Mouse (Mus musculus) hindbrain, embryonic 15.5 days (tissue): Measurements from ENCODE around the gene St8sia4. TPM values are rescaled to one million over a fixed set of nuclear protein-coding genes. Genes with fewer than 3 reads are reported as not detected.
A peak's percentile ranks its signal among the peaks of the same experiment; 100 is the strongest.

ENCODE experiments used
- ATAC-seq: fragments of 200-750 bp; cut with Nextera tagmentation; 2 replicates; pipeline ENCODE4 v1.8.0; 2017; ENCODE audit warnings: low read depth, moderate number of reproducible peaks, moderate TSS enrichment; ENCODE audit not compliant: low FRiP score
- H3K27ac ChIP-seq: fragments of 300-500 bp; sonication (generic); replicated peaks from 2 replicates; pipeline ENCODE4 v1.5.1; 2015; ENCODE audit warnings: mild to moderate bottlenecking, inconsistent platforms
- H3K27me3 ChIP-seq: fragments of 300-500 bp; sonication (generic); 2 replicates; pipeline ENCODE4 v1.6.1; 2015; ENCODE audit warnings: control low read depth, inconsistent platforms
- H3K36me3 ChIP-seq: fragments of 300-500 bp; sonication (generic); 2 replicates; pipeline ENCODE4 v1.6.1; 2015; ENCODE audit warnings: control low read depth, inconsistent platforms
- H3K4me1 ChIP-seq: fragments of 300-500 bp; sonication (generic); replicated peaks from 2 replicates; pipeline ENCODE4 v1.6.1; 2015; ENCODE audit warnings: control low read depth, inconsistent platforms
- H3K4me2 ChIP-seq: fragments of 300-500 bp; sonication (generic); 2 replicates; pipeline ENCODE4 v1.6.1; 2015; ENCODE audit warnings: moderate library complexity, mild to moderate bottlenecking, inconsistent platforms
- H3K4me3 ChIP-seq: fragments of 300-500 bp; sonication (generic); 2 replicates; pipeline ENCODE4 v1.5.1; 2015; ENCODE audit warnings: mild to moderate bottlenecking, inconsistent platforms
- H3K9ac ChIP-seq: fragments of 300-500 bp; sonication (generic); 2 replicates; pipeline ENCODE4 v1.6.1; 2015; ENCODE audit warnings: inconsistent platforms
- H3K9me3 ChIP-seq: fragments of 300-500 bp; sonication (generic); 2 replicates; pipeline ENCODE4 v1.6.1; 2016; ENCODE audit warnings: control low read depth, inconsistent platforms
- WGBS: fragments of 180-500 bp; shearing (Covaris S2); methylation state at CpG from one replicate; pipeline ENCODE4 v1.1.7; 2015; 5-methylcytosine and 5-hydroxymethylcytosine counted together
- polyA plus RNA-seq: library from polyadenylated mRNA; unstranded; fragments of >200 nt; fragmentation: Nextera tagmentation; extraction: Ambion mirVana; gene quantifications from 2 replicates; pipeline ENCODE4 v1.2.1, GENCODE M21; 2015

St8sia4 gene
- polyA plus RNA-seq, result 33.1 and 33.2 TPM in 2 replicates

GRCm38 (mm10) chr1:95667435-95668252, at the start of gene St8sia4:
Gene St8sia4 (minus strand): TSS chr1:95667571.
- peak within 1 kb of the TSS; percentile 54 for H3K4me3 ChIP-seq
- no peaks in the 10 kb centered on the region for H3K36me3 ChIP-seq
- no peaks in the 10 kb centered on the region for H3K27me3 ChIP-seq
- peaks cover 18% of the 10 kb centered on the region for H3K4me1 ChIP-seq
- ATAC-seq, result peak; percentile 97
- under 1% methylated on average over 52 of the region's 52 CpGs for WGBS
- peak within 1 kb of the TSS; percentile 84 for H3K4me2 ChIP-seq
- H3K27ac ChIP-seq, result peak within 1 kb of the TSS; percentile 88
- no peaks in the 10 kb centered on the region for H3K9me3 ChIP-seq
- peak within 1 kb of the TSS; percentile 57 for H3K9ac ChIP-seq

- Histone ChIP-seq H3K27ac (no peak overlapping the region), H3K9ac (no peak overlapping the region), H3K4me1 (no peaks in the 10 kb centered on the region), H3K9me3 (no peaks in the 10 kb centered on the region), H3K27me3 (no peaks in the 10 kb centered on the region), H3K4me2 (no peak overlapping the region), H3K4me3 (no peak overlapping the region), H3K36me3 (no peaks in the 10 kb centered on the region)
- no peak for ATAC-seq
- 75% methylated on average over 3 of the region's 3 CpGs for WGBS
These were observed 41.8 kb upstream of the St8sia4 start for GRCm38 (mm10) chr1:95709181-95709580.

DNA sequence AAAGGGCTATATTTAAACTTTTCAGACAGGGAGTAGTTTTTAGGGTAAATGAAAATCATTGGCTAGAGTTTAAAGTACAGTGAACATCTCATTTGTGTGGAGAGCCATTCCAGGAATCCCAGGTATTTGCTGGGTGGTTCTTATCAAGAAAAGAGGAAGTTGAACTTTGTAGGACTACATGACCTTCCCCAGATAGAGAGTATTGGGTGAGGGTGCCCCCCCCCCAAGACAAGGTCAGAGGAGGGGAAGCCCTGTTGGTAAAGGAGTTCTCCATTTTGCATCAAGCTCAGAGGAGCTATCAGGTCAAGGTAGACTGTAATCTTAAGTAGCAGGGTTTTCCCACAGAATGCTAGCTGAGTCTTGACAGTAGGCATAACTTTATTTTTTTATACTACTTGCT, 32.5 kb upstream of the St8sia4 start:
- no peak overlapping the region for H3K4me2 ChIP-seq
- no peak overlapping the region for H3K9ac ChIP-seq
- no peaks in the 10 kb centered on the region for H3K4me1 ChIP-seq
- H3K27ac ChIP-seq, result no peak overlapping the region
- H3K27me3 ChIP-seq, result no peaks in the 10 kb centered on the region
- no peak for ATAC-seq
- H3K4me3 ChIP-seq, result no peak overlapping the region
- H3K9me3 ChIP-seq, result no peaks in the 10 kb centered on the region
- H3K36me3 ChIP-seq, result no peaks in the 10 kb centered on the region

DNA sequence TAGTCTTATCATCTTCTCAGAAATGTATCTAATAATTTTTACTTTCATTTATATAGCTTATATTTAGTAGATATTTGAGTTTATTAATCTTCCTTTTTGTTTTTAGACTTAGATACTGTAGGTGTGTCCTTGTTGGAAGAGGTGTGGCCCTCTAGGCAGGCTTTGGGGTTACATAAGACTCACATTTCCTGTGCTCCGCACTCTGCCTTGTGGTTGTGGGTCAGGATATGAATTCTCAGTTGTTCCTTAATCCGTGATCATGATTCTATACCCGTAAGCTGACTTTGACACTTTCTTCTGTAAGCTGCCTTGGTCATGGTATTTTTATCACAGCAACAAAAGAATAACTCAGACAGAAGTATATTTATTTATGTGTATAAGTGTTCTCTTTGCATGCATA, 6.7 kb upstream of the St8sia4 start:
- Histone ChIP-seq H3K9ac (no peak overlapping the region), H3K27me3 (no peaks in the 10 kb centered on the region), H3K4me3 (no peak overlapping the region), H3K36me3 (no peaks in the 10 kb centered on the region), H3K4me2 (no peak overlapping the region), H3K9me3 (no peaks in the 10 kb centered on the region), H3K4me1 (peaks cover under 1% of the 10 kb centered on the region; the same call in 1 of the 2 replicates), H3K27ac (no peak overlapping the region)
- WGBS, result 88% methylated on average over 3 of the region's 3 CpGs
- ATAC-seq, result no peak

DNA sequence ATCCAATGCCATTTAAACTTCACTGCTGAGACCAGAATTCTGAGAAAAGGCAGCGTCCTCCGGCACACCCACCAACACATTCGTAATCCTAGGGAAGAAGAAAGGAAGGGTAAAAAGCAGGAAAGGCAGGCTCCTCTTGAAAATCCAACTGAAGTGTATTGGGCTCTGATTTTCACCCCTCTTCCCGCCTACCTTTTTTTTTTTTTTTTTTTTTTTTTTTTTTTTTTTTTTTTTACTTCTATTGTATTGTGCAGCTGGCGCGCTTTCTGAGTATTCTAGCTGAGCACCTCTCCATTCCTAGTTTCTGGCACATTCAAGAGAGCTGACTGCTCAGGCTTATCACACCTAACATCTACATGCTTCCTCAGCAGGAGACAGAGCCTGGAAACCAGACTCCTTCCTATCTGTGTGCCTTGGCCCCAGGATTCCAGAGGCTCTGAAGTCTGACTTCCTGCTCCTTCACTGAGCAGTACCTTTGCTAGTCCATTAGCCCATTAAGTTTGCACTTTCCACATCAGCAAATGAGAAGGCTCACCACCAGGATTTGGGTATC, 958 bp upstream of the St8sia4 start:
- Histone ChIP-seq H3K4me2 (peak overlapping the region; percentile 84), H3K9ac (peak overlapping the region; percentile 57), H3K27me3 (no peaks in the 10 kb centered on the region), H3K36me3 (no peaks in the 10 kb centered on the region), H3K9me3 (no peaks in the 10 kb centered on the region), H3K27ac (peak overlapping the region; percentile 88), H3K4me3 (peak overlapping the region; percentile 54), H3K4me1 (peaks cover 18% of the 10 kb centered on the region)
- no peak for ATAC-seq
- WGBS, result 0% methylated on average over 6 of the region's 6 CpGs

DNA sequence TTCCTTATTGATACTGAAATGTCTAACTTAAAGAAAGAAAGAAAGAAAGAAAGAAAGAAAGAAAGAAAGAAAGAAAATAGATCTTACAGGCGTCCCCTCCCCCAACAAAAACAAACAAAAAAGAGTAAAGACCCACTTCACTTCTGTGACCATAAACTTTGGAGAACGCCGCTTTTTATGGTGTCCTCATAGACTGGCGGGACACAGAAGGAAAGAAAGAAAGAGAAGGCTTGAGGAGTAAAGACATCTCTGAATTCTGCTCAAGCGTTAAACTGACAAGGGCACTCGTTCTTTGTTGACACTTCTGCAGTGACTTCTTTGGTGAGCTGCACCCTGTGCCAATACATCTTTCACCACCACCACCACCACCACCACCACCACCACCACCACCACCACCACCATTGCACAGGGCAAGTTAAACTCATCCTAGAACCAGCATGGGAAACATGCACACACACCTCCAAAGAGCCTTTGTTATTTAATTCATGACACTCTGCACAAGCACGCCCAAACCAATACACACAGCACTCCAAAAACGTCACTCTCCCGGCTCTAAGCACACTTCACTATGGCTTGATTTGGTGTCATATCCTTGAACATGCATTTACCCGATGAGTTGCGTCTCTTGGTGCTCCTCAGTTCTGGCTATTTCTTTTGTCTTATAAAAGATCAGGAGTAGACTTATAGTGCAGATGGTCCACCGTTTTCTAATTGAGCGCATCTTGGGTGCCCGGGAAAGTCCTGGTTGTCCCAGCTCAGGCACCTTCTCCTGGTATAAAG, 640 bp downstream of the St8sia4 start:
- Histone ChIP-seq H3K4me2 (peak overlapping the region; percentile 84), H3K4me1 (peaks cover 18% of the 10 kb centered on the region), H3K4me3 (peak overlapping the region; percentile 54), H3K27me3 (no peaks in the 10 kb centered on the region), H3K36me3 (no peaks in the 10 kb centered on the region), H3K9me3 (no peaks in the 10 kb centered on the region), H3K9ac (peak overlapping the region; percentile 53), H3K27ac (peak overlapping the region; percentile 88)
- WGBS, result under 1% methylated on average over 14 of the region's 14 CpGs
- ATAC-seq, result peak; percentile 20; the same call in 1 of the 2 replicates

GRCm38 (mm10) chr1:95665951-95666484, 1.4 kb downstream of the St8sia4 start:
- H3K9ac ChIP-seq, result peak overlapping the region; percentile 53
- ATAC-seq, result no peak
- H3K27ac ChIP-seq, result peak overlapping the region; percentile 88
- under 1% methylated on average over 17 of the region's 17 CpGs for WGBS
- peak overlapping the region; percentile 54 for H3K4me3 ChIP-seq
- H3K4me1 ChIP-seq, result peaks cover 18% of the 10 kb centered on the region
- no peaks in the 10 kb centered on the region for H3K27me3 ChIP-seq
- H3K4me2 ChIP-seq, result peak overlapping the region; percentile 84
- no peaks in the 10 kb centered on the region for H3K9me3 ChIP-seq
- H3K36me3 ChIP-seq, result no peaks in the 10 kb centered on the region

DNA sequence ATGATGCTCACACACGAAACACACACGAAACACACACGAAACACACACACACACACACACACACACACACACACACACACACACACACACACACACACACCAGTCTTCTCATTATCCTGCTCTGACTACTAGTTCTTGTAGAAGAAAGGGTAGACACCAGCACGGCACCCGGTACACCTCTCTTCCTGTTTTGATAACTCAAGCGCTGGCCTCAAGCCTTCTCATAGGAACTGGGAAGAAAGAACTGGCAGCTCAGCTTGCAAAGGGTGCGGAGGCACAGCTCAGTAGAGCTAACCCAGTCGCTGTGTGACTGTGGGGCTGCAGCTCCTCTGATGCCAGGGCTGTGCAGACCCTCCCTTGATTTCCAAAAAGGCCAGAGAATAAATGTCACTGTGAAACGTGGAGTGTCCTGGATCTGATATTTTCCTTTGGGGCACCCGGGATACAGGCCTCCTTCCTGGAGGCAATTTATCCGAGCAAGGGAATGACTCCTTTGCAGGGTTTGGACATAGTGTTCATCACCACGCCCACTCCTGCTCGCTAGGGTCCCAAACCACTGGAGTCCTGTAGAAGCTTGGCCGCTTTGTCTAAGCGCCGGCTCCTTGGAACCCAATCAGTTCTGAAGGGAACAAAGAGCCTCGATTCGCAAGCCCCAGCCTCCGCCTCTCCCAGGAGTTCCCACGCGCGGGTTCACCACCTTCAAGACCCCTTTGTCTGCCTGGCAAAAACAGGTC, 2.2 kb downstream of the St8sia4 start:
- no peaks in the 10 kb centered on the region for H3K9me3 ChIP-seq
- peak overlapping the region; percentile 54 for H3K4me3 ChIP-seq
- H3K27ac ChIP-seq, result peak overlapping the region; percentile 88
- H3K4me2 ChIP-seq, result peak overlapping the region; percentile 84
- no peaks in the 10 kb centered on the region for H3K36me3 ChIP-seq
- peak; percentile 30; the same call in 1 of the 2 replicates for ATAC-seq
- H3K4me1 ChIP-seq, result peaks cover 18% of the 10 kb centered on the region
- WGBS, result 10% methylated on average over 22 of the region's 22 CpGs
- H3K9ac ChIP-seq, result peak overlapping the region; percentile 53
- no peaks in the 10 kb centered on the region for H3K27me3 ChIP-seq

DNA sequence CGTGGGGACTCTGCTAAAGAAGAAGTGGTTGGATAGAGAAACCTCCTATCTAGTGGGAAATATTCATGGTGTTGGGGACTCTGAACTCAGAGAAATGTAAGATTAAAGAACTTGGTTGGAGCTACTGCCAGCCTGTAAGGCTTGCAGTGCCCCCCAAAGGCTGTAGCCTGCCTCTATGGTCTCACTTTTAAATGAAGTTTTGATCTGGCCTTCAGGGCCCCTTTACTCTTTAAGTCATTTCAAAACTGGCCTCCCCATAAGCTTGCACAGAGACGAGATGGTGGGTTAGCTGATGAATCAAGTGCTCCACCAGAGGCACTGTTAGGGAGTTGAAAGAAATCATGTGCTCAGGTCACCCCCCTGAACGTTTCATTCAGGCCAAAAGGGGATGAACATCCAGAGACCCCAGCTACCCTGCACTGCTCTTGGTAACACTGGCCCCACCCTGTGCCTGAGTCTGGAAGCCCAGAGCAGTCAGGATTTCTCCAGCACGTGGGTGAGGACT, 3.0 kb downstream of the St8sia4 start:
- Histone ChIP-seq H3K9me3 (no peaks in the 10 kb centered on the region), H3K9ac (peak overlapping the region; percentile 53), H3K4me3 (peak overlapping the region; percentile 54), H3K27ac (peak overlapping the region; percentile 88), H3K36me3 (no peaks in the 10 kb centered on the region), H3K27me3 (no peaks in the 10 kb centered on the region), H3K4me2 (peak overlapping the region; percentile 84), H3K4me1 (peaks cover 18% of the 10 kb centered on the region)
- 0 out of 2 replicates have a peak, but pooled peaks have one; percentile 13 for ATAC-seq
- WGBS, result 19% methylated on average over 4 of the region's 4 CpGs

- Histone ChIP-seq H3K9me3 (no peaks in the 10 kb centered on the region), H3K4me3 (no peak overlapping the region), H3K36me3 (peaks cover 3% of the 10 kb centered on the region; the same call in 1 of the 2 replicates), H3K9ac (no peak overlapping the region), H3K27ac (no peak overlapping the region), H3K4me1 (no peaks in the 10 kb centered on the region), H3K27me3 (no peaks in the 10 kb centered on the region), H3K4me2 (no peak overlapping the region)
- ATAC-seq, result no peak
- 82% methylated on average over 5 of the region's 5 CpGs for WGBS
These were observed 10.2 kb downstream of the St8sia4 start for GRCm38 (mm10) chr1:95657051-95657668.

GRCm38 (mm10) chr1:95655564-95655963, 11.8 kb downstream of the St8sia4 start:
- no peaks in the 10 kb centered on the region for H3K4me1 ChIP-seq
- H3K9me3 ChIP-seq, result no peaks in the 10 kb centered on the region
- peaks cover 5% of the 10 kb centered on the region for H3K36me3 ChIP-seq
- ATAC-seq, result no peak
- 89% methylated on average over 9 of the region's 9 CpGs for WGBS
- H3K27ac ChIP-seq, result no peak overlapping the region
- H3K4me2 ChIP-seq, result no peak overlapping the region
- no peak overlapping the region for H3K4me3 ChIP-seq
- no peaks in the 10 kb centered on the region for H3K27me3 ChIP-seq
- H3K9ac ChIP-seq, result no peak overlapping the region
